Mouse (Mus musculus): Measurements from ENCODE around the gene Znrd1. TPM values are rescaled to one million over a fixed set of nuclear protein-coding genes. Genes with fewer than 3 reads are reported as not detected.

The Znrd1 gene
- 54.1 and 58.7 TPM in 2 replicates for polyA plus RNA-seq (2012; rRNA removed)

DNA sequence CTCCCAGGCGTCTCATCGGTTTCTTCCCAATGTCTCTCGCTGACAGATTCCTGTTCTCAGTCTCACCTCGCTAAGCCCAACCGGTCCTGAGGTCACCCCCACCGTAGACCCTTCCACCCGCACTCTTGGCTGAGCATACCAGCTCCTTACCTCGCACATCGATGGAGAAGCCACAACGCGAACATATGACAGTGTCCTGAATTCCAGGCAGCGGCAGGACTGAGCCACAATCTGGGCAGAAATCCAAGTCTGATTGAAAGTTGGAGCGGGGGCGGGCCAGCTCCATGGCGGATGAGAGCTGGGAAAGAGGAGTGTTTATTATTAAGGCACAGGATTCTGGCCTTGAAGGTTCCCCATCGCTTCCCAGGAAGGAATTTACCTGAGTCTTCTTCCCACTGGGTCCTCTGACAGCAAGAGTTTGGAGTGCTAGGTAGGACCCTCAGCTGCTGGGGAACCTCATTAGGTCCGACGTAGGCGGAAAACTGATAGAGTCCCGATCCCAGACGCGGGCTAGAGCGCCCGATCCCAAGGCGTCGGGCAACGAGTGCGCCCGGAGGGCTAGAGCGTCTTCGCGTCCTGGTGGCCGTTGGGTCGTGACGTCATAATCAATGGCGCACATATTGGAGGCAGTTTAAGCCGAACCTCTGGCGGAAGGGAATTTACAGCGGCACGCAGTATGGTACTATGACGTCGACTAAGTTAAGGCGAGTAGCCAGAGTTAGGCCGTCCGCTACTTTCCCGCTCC lies at the start of gene Znrd1, which contains the start of gene Znrd1as:
TSS of gene Znrd1 (minus strand) at position 561 of the 745 bp plus-strand sequence.
TSS of gene Znrd1as (plus strand) at position 594 of the 745 bp plus-strand sequence.
- peaks cover 7% of the 10 kb centered on the region for H3K4me1 ChIP-seq (replicated peaks; ENCODE audit: control insufficient read depth, insufficient read depth, low read length)
- peak within 1 kb of the TSS; percentile 72 for H3K4me3 ChIP-seq (ENCODE audit: control insufficient read depth, insufficient read depth, low read length)
- peak; percentile 31; the same call in 1 of the 2 replicates for TF ChIP-seq POLR2A (IDR thresholded peaks at IDR 0.05; ENCODE audit: control insufficient read depth, extremely low read depth, insufficient read depth, low read length, poor library complexity)
- TF ChIP-seq CTCF (IDR thresholded peaks at IDR 0.05; ENCODE audit: borderline replicate concordance, control insufficient read depth, extremely low read depth, insufficient read depth, low read length, poor library complexity), result no peak
- no peak within 1 kb of the TSS for H3K27ac ChIP-seq (ENCODE audit: control insufficient read depth, insufficient read depth, low read length)
- peak; percentile 88 for DNase-seq
- H3K36me3 ChIP-seq (ENCODE audit: control insufficient read depth, insufficient read depth, low read length), result no peaks in the 10 kb centered on the region
- no peaks in the 10 kb centered on the region for H3K27me3 ChIP-seq (ENCODE audit: control insufficient read depth, insufficient read depth, low read length)
- 1% methylated on average over 46 of the region's 46 CpGs for WGBS

- TF ChIP-seq POLR2A (IDR thresholded peaks at IDR 0.05; ENCODE audit: control insufficient read depth, extremely low read depth, insufficient read depth, low read length, poor library complexity) (no peak), CTCF (IDR thresholded peaks at IDR 0.05; ENCODE audit: borderline replicate concordance, control insufficient read depth, extremely low read depth, insufficient read depth, low read length, poor library complexity) (no peak)
- no peak for DNase-seq
- H3K27me3 ChIP-seq (ENCODE audit: control insufficient read depth, insufficient read depth, low read length), result peaks cover 7% of the 10 kb centered on the region; the same call in 1 of the 2 replicates
- H3K36me3 ChIP-seq (ENCODE audit: control insufficient read depth, insufficient read depth, low read length), result no peaks in the 10 kb centered on the region
- no peak overlapping the region for H3K4me3 ChIP-seq (ENCODE audit: control insufficient read depth, insufficient read depth, low read length)
- H3K4me1 ChIP-seq (replicated peaks; ENCODE audit: control insufficient read depth, insufficient read depth, low read length), result peaks cover 5% of the 10 kb centered on the region
- 78% methylated on average over 4 of the region's 4 CpGs for WGBS
- no peak overlapping the region for H3K27ac ChIP-seq (ENCODE audit: control insufficient read depth, insufficient read depth, low read length)
Observed at GRCm38 (mm10) chr17:37003366-37003765, 45.0 kb upstream of the Znrd1 start.

GRCm38 (mm10) chr17:37002364-37003330 lies 44.3 kb upstream of the Znrd1 start:
- TF ChIP-seq CTCF (IDR thresholded peaks at IDR 0.05; ENCODE audit: borderline replicate concordance, control insufficient read depth, extremely low read depth, insufficient read depth, low read length, poor library complexity) (no peak), POLR2A (IDR thresholded peaks at IDR 0.05; ENCODE audit: control insufficient read depth, extremely low read depth, insufficient read depth, low read length, poor library complexity) (no peak)
- no peak for DNase-seq
- H3K36me3 ChIP-seq (ENCODE audit: control insufficient read depth, insufficient read depth, low read length), result no peaks in the 10 kb centered on the region
- peaks cover 7% of the 10 kb centered on the region; the same call in 1 of the 2 replicates for H3K27me3 ChIP-seq (ENCODE audit: control insufficient read depth, insufficient read depth, low read length)
- H3K4me3 ChIP-seq (ENCODE audit: control insufficient read depth, insufficient read depth, low read length), result peak overlapping the region; percentile 29
- peaks cover 5% of the 10 kb centered on the region for H3K4me1 ChIP-seq (replicated peaks; ENCODE audit: control insufficient read depth, insufficient read depth, low read length)
- H3K27ac ChIP-seq (ENCODE audit: control insufficient read depth, insufficient read depth, low read length), result no peak overlapping the region
- 5% methylated on average over 49 of the region's 49 CpGs for WGBS

GRCm38 (mm10) chr17:37000863-37001262 lies 42.5 kb upstream of the Znrd1 start, which contains the start of gene Zfp57:
TSS of gene Zfp57 (plus strand) at chr17:37001163.
- no peak within 1 kb of the TSS for H3K4me3 ChIP-seq (ENCODE audit: control insufficient read depth, insufficient read depth, low read length)
- DNase-seq, result no peak
- H3K27me3 ChIP-seq (ENCODE audit: control insufficient read depth, insufficient read depth, low read length), result peaks cover 7% of the 10 kb centered on the region; the same call in 1 of the 2 replicates
- TF ChIP-seq CTCF (IDR thresholded peaks at IDR 0.05; ENCODE audit: borderline replicate concordance, control insufficient read depth, extremely low read depth, insufficient read depth, low read length, poor library complexity), result no peak
- TF ChIP-seq POLR2A (IDR thresholded peaks at IDR 0.05; ENCODE audit: control insufficient read depth, extremely low read depth, insufficient read depth, low read length, poor library complexity), result no peak
- H3K36me3 ChIP-seq (ENCODE audit: control insufficient read depth, insufficient read depth, low read length), result no peaks in the 10 kb centered on the region
- no peak within 1 kb of the TSS for H3K27ac ChIP-seq (ENCODE audit: control insufficient read depth, insufficient read depth, low read length)
- peaks cover 5% of the 10 kb centered on the region for H3K4me1 ChIP-seq (replicated peaks; ENCODE audit: control insufficient read depth, insufficient read depth, low read length)
- WGBS, result 97% methylated on average over 7 of the region's 7 CpGs

GRCm38 (mm10) chr17:36998477-36998876 lies 40.1 kb upstream of the Znrd1 start:
- no peak for TF ChIP-seq CTCF (IDR thresholded peaks at IDR 0.05; ENCODE audit: borderline replicate concordance, control insufficient read depth, extremely low read depth, insufficient read depth, low read length, poor library complexity)
- no peak for TF ChIP-seq POLR2A (IDR thresholded peaks at IDR 0.05; ENCODE audit: control insufficient read depth, extremely low read depth, insufficient read depth, low read length, poor library complexity)
- Histone ChIP-seq H3K4me3 (ENCODE audit: control insufficient read depth, insufficient read depth, low read length) (no peak overlapping the region), H3K27me3 (ENCODE audit: control insufficient read depth, insufficient read depth, low read length) (peaks cover 7% of the 10 kb centered on the region; the same call in 1 of the 2 replicates), H3K27ac (ENCODE audit: control insufficient read depth, insufficient read depth, low read length) (no peak overlapping the region), H3K36me3 (ENCODE audit: control insufficient read depth, insufficient read depth, low read length) (no peaks in the 10 kb centered on the region), H3K4me1 (replicated peaks; ENCODE audit: control insufficient read depth, insufficient read depth, low read length) (peaks cover 5% of the 10 kb centered on the region)
- no peak for DNase-seq
- WGBS, result 98% methylated on average over 2 of the region's 2 CpGs
